Mouse (Mus musculus) stomach, postnatal 0 days (tissue): Measurements from ENCODE around the gene Cnp.
A peak's percentile ranks its signal among the peaks of the same experiment; 100 is the strongest.

Source experiments
- CTCF ChIP-seq: IDR thresholded peaks from 2 replicates; pipeline ENCODE4 v1.5.1; 2016; ENCODE audit warnings: antibody characterized with exemption, low read depth, mild to moderate bottlenecking, moderate library complexity
- EP300 ChIP-seq: optimal IDR thresholded peaks from 2 replicates; pipeline ENCODE3; 2016; ENCODE audit warnings: antibody characterized with exemption

GRCm38 (mm10) chr11:100527066-100527457 lies 47.6 kb upstream of the Cnp start:
- TF ChIP-seq EP300 (no peak), CTCF (peak; percentile 66)
